In genomic region chr11:89600921-89601515, GRCm38 (mm10) we compare ENCODE assay signal across 16 mouse cellular contexts.
DNase-seq lines count a peak whose midpoint lies in the region; ATAC-seq and TF ChIP-seq lines count a peak whose summit lies in the region.
"Had no signal": no experiment of that assay in that cellular context is flagged by ENCODE, and none has a peak within 500 bp of the region (broad histone marks: within the 10 kb centered on the region; RNA-seq: fewer than 3 reads in every experiment).

No protein-coding gene starts in this region.

- no peak for ATAC-seq in midbrain, embryonic 11.5 days (ENCODE audit: low FRiP score)
- no peak for ATAC-seq in midbrain, postnatal 0 days (ENCODE audit: low FRiP score)
- no peak for ATAC-seq in intestine, embryonic 15.5 days
- ATAC-seq: forebrain, postnatal 0 days; hindbrain, embryonic 16.5 days; midbrain, embryonic 16.5 days had no signal

- TF ChIP-seq POLR2A in cerebellum, adult 2 months (IDR thresholded peaks at IDR 0.05; ENCODE audit: borderline replicate concordance, insufficient read depth, low read length), result no peak

- H3K4me2 ChIP-seq in midbrain, embryonic 11.5 days, result no peak overlapping the region
- H3K4me2 ChIP-seq in midbrain, postnatal 0 days (ENCODE audit: low read depth, low read length, poor library complexity, severe bottlenecking), result no peak overlapping the region
- H3K4me2 ChIP-seq in intestine, embryonic 15.5 days (replicated peaks), result no peak overlapping the region
- H3K4me2 ChIP-seq: embryonic facial prominence, embryonic 13.5 days had no signal

- H3K4me1 ChIP-seq in midbrain, embryonic 11.5 days (ENCODE audit: control insufficient read depth, insufficient read depth, low read length), result no peaks in the 10 kb centered on the region
- no peaks in the 10 kb centered on the region for H3K4me1 ChIP-seq in midbrain, postnatal 0 days (ENCODE audit: insufficient read depth, low read length)
- H3K4me1 ChIP-seq in intestine, embryonic 15.5 days (replicated peaks), result no peaks in the 10 kb centered on the region
- no peaks in the 10 kb centered on the region for H3K4me1 ChIP-seq in cerebellum, adult 2 months (ENCODE audit: control insufficient read depth, insufficient read depth, low read length)
- H3K4me1 ChIP-seq: embryonic facial prominence, embryonic 13.5 days had no signal

- TF ChIP-seq CTCF in midbrain, postnatal 0 days (IDR thresholded peaks at IDR 0.05), result no peak
- no peak for TF ChIP-seq CTCF in cerebellum, adult 2 months (IDR thresholded peaks at IDR 0.05; ENCODE audit: borderline replicate concordance, insufficient read depth, low read depth, low read length)

- no peak overlapping the region for H3K9ac ChIP-seq in midbrain, embryonic 11.5 days (ENCODE audit: low read length)
- H3K9ac ChIP-seq in midbrain, postnatal 0 days (replicated peaks; ENCODE audit: low read length, poor library complexity, severe bottlenecking), result no peak overlapping the region
- no peak overlapping the region for H3K9ac ChIP-seq in intestine, embryonic 15.5 days
- H3K9ac ChIP-seq: embryonic facial prominence, embryonic 13.5 days; forebrain, postnatal 0 days had no signal

- DNase-seq in midbrain, embryonic 11.5 days (ENCODE audit: low spot score, missing footprints), result peak; percentile 61
- DNase-seq in midbrain, postnatal 0 days (ENCODE audit: low spot score), result no peak
- DNase-seq in brain, adult 2 months (ENCODE audit: low read depth, low spot score), result peak; percentile 76
- peak; percentile 8 for DNase-seq in lung, postnatal 14 days
- no peak for DNase-seq in embryo, embryonic 10 days (ENCODE audit: low spot score)
- no peak for DNase-seq in cerebellum, adult 2 months
- DNase-seq: cerebellum, postnatal 10 days; forebrain, postnatal 0 days; gastrocnemius, postnatal 25 days; kidney, adult 11 months; kidney, postnatal 10 days; liver had no signal

- H3K27ac ChIP-seq in midbrain, embryonic 11.5 days (ENCODE audit: low read depth, low read length), result no peak overlapping the region
- H3K27ac ChIP-seq in midbrain, postnatal 0 days (ENCODE audit: low read depth, low read length), result no peak overlapping the region
- no peak overlapping the region for H3K27ac ChIP-seq in intestine, embryonic 15.5 days
- no peak overlapping the region for H3K27ac ChIP-seq in cerebellum, adult 2 months (ENCODE audit: insufficient read depth, low read length)
- H3K27ac ChIP-seq: embryonic facial prominence, embryonic 13.5 days had no signal

- H3K9me3 ChIP-seq in midbrain, embryonic 11.5 days (ENCODE audit: control insufficient read depth, low read length), result no peaks in the 10 kb centered on the region
- H3K9me3 ChIP-seq in midbrain, postnatal 0 days (ENCODE audit: low read length), result no peaks in the 10 kb centered on the region
- no peaks in the 10 kb centered on the region for H3K9me3 ChIP-seq in intestine, embryonic 15.5 days
- H3K9me3 ChIP-seq: embryonic facial prominence, embryonic 13.5 days had no signal

- no peaks in the 10 kb centered on the region for H3K36me3 ChIP-seq in midbrain, embryonic 11.5 days (ENCODE audit: control insufficient read depth, insufficient read depth, low read length)
- no peaks in the 10 kb centered on the region for H3K36me3 ChIP-seq in midbrain, postnatal 0 days (ENCODE audit: insufficient read depth, low read length)
- H3K36me3 ChIP-seq in intestine, embryonic 15.5 days, result no peaks in the 10 kb centered on the region
- H3K36me3 ChIP-seq: embryonic facial prominence, embryonic 13.5 days had no signal

- no peak overlapping the region for H3K4me3 ChIP-seq in midbrain, embryonic 11.5 days (ENCODE audit: low read depth, low read length)
- no peak overlapping the region for H3K4me3 ChIP-seq in midbrain, postnatal 0 days (ENCODE audit: low read depth, low read length)
- no peak overlapping the region for H3K4me3 ChIP-seq in intestine, embryonic 15.5 days (replicated peaks)
- H3K4me3 ChIP-seq in cerebellum, adult 2 months (replicated peaks; ENCODE audit: insufficient read depth, low read depth, low read length), result no peak overlapping the region
- H3K4me3 ChIP-seq: embryonic facial prominence, embryonic 13.5 days had no signal

- WGBS in midbrain, embryonic 11.5 days, result 87% methylated on average over 8 of the region's 8 CpGs
- 88% methylated on average over 8 of the region's 8 CpGs for WGBS in midbrain, postnatal 0 days
- 87% methylated on average over 8 of the region's 8 CpGs for WGBS in intestine, embryonic 15.5 days
- 94% methylated on average over 8 of the region's 8 CpGs for WGBS in cerebellum, adult 2 months

- no peaks in the 10 kb centered on the region for H3K27me3 ChIP-seq in midbrain, embryonic 11.5 days (ENCODE audit: control insufficient read depth, insufficient read depth, low read length)
- no peaks in the 10 kb centered on the region for H3K27me3 ChIP-seq in midbrain, postnatal 0 days (ENCODE audit: insufficient read depth, low read length)
- H3K27me3 ChIP-seq in intestine, embryonic 15.5 days (replicated peaks), result no peaks in the 10 kb centered on the region
- H3K27me3 ChIP-seq in cerebellum, adult 2 months (ENCODE audit: control insufficient read depth, insufficient read depth, low read length), result no peaks in the 10 kb centered on the region

Comparison
In these comparisons a context has a peak if more than half of its experiments do, and no peak if none do; other contexts are left out.
1. DNase-seq: peak in midbrain, embryonic 11.5 days (single experiment), brain, adult 2 months (single experiment) and lung, postnatal 14 days (single experiment); none in midbrain, postnatal 0 days (single experiment), embryo, embryonic 10 days (single experiment) and cerebellum, adult 2 months (0 of 2).